Mouse (Mus musculus): ENCODE results near the gene Tbccd1. TPM values are rescaled to one million over a fixed set of nuclear protein-coding genes. Genes with fewer than 3 reads are reported as not detected.

Tbccd1 gene
- total and polyA plus RNA-seq, 2 experiments: 16.9 to 22.7 TPM

- peaks cover 34% of the 10 kb centered on the region for H3K36me3 ChIP-seq (ENCODE audit: control insufficient read depth, insufficient read depth, low read length)
- H3K27ac ChIP-seq (replicated peaks; ENCODE audit: insufficient read depth, low read depth, low read length): peak overlapping the region; percentile 60
Observed at GRCm38 (mm10) chr16:22894095-22894494, 36.6 kb upstream of the Tbccd1 start.

GRCm38 (mm10) chr16:22891733-22892154 is 34.3 kb upstream of the Tbccd1 start:
- Histone ChIP-seq H3K4me3 (ENCODE audit: insufficient read depth, low read depth, low read length) (peak overlapping the region; percentile 64), H3K27ac (replicated peaks; ENCODE audit: insufficient read depth, low read depth, low read length) (peak overlapping the region; percentile 98), H3K79me2 (ENCODE audit: control insufficient read depth, insufficient read depth, low read length) (no peaks in the 10 kb centered on the region), H3K4me1 (ENCODE audit: control insufficient read depth, insufficient read depth, low read length) (peaks cover 36% of the 10 kb centered on the region), H3K27me3 (ENCODE audit: control insufficient read depth, insufficient read depth, low read length) (no peaks in the 10 kb centered on the region), H3K36me3 (ENCODE audit: control insufficient read depth, insufficient read depth, low read length) (peaks cover 25% of the 10 kb centered on the region), H3K9ac (ENCODE audit: low read depth, low read length) (peak overlapping the region; percentile 91)
- no peak for TF ChIP-seq CTCF (IDR thresholded peaks at IDR 0.05; ENCODE audit: low read depth, low read length)
- TF ChIP-seq POLR2A (IDR thresholded peaks at IDR 0.05; ENCODE audit: extremely low read depth, insufficient read depth, low read length): peak; percentile 85; the same call in 1 of the 2 replicates
- 29% methylated on average over 8 of the region's 8 CpGs for WGBS
- peak; percentile 100 for DNase-seq (ENCODE audit: extremely low read depth, low read depth, low spot score)

More at GRCm38 (mm10) chr16:22894095-22894494, 36.6 kb upstream of the Tbccd1 start:
- H3K4me1 ChIP-seq (ENCODE audit: control insufficient read depth, insufficient read depth, low read length): peaks cover 26% of the 10 kb centered on the region
- DNase-seq (ENCODE audit: extremely low read depth, low read depth, low spot score): peak; percentile 70
- 21% methylated on average over 8 of the region's 8 CpGs for WGBS
- H3K27me3 ChIP-seq (ENCODE audit: control insufficient read depth, insufficient read depth, low read length): no peaks in the 10 kb centered on the region
- H3K9ac ChIP-seq (ENCODE audit: low read depth, low read length): peak overlapping the region; percentile 75
- peak; percentile 19; the same call in 1 of the 2 replicates for TF ChIP-seq CTCF (IDR thresholded peaks at IDR 0.05; ENCODE audit: low read depth, low read length)
- TF ChIP-seq POLR2A (IDR thresholded peaks at IDR 0.05; ENCODE audit: extremely low read depth, insufficient read depth, low read length): peak; percentile 88
- no peaks in the 10 kb centered on the region for H3K79me2 ChIP-seq (ENCODE audit: control insufficient read depth, insufficient read depth, low read length)
- H3K4me3 ChIP-seq (ENCODE audit: insufficient read depth, low read depth, low read length): peak overlapping the region; percentile 58

GRCm38 (mm10) chr16:22890683-22891510 is 33.4 kb upstream of the Tbccd1 start, which contains the start of gene Ahsg:
Gene Ahsg, plus strand, starts transcription at chr16:22891277.
- peak within 1 kb of the TSS; percentile 91 for H3K9ac ChIP-seq (ENCODE audit: low read depth, low read length)
- peak within 1 kb of the TSS; percentile 64 for H3K4me3 ChIP-seq (ENCODE audit: insufficient read depth, low read depth, low read length)
- TF ChIP-seq POLR2A (IDR thresholded peaks at IDR 0.05; ENCODE audit: extremely low read depth, insufficient read depth, low read length): no peak
- no peak for TF ChIP-seq CTCF (IDR thresholded peaks at IDR 0.05; ENCODE audit: low read depth, low read length)
- H3K36me3 ChIP-seq (ENCODE audit: control insufficient read depth, insufficient read depth, low read length): peaks cover 21% of the 10 kb centered on the region
- peak; percentile 99 for DNase-seq (ENCODE audit: extremely low read depth, low read depth, low spot score)
- WGBS: 25% methylated on average over 11 of the region's 11 CpGs
- no peaks in the 10 kb centered on the region for H3K79me2 ChIP-seq (ENCODE audit: control insufficient read depth, insufficient read depth, low read length)
- no peaks in the 10 kb centered on the region for H3K27me3 ChIP-seq (ENCODE audit: control insufficient read depth, insufficient read depth, low read length)
- H3K27ac ChIP-seq (replicated peaks; ENCODE audit: insufficient read depth, low read depth, low read length): peak within 1 kb of the TSS; percentile 98
- peaks cover 37% of the 10 kb centered on the region for H3K4me1 ChIP-seq (ENCODE audit: control insufficient read depth, insufficient read depth, low read length)

GRCm38 (mm10) chr16:22889716-22890115 is 32.2 kb upstream of the Tbccd1 start:
- Histone ChIP-seq H3K4me1 (ENCODE audit: control insufficient read depth, insufficient read depth, low read length) (peaks cover 41% of the 10 kb centered on the region), H3K27ac (replicated peaks; ENCODE audit: insufficient read depth, low read depth, low read length) (peak overlapping the region; percentile 82), H3K79me2 (ENCODE audit: control insufficient read depth, insufficient read depth, low read length) (no peaks in the 10 kb centered on the region), H3K27me3 (ENCODE audit: control insufficient read depth, insufficient read depth, low read length) (no peaks in the 10 kb centered on the region), H3K4me3 (ENCODE audit: insufficient read depth, low read depth, low read length) (no peak overlapping the region), H3K36me3 (ENCODE audit: control insufficient read depth, insufficient read depth, low read length) (peaks cover 10% of the 10 kb centered on the region), H3K9ac (ENCODE audit: low read depth, low read length) (peak overlapping the region; percentile 52)
- DNase-seq (ENCODE audit: extremely low read depth, low read depth, low spot score): no peak
- WGBS: 53% methylated on average over 8 of the region's 8 CpGs
- TF ChIP-seq CTCF (IDR thresholded peaks at IDR 0.05; ENCODE audit: low read depth, low read length): no peak
- TF ChIP-seq POLR2A (IDR thresholded peaks at IDR 0.05; ENCODE audit: extremely low read depth, insufficient read depth, low read length): no peak

GRCm38 (mm10) chr16:22888835-22889234 is 31.4 kb upstream of the Tbccd1 start:
- Histone ChIP-seq H3K27ac (replicated peaks; ENCODE audit: insufficient read depth, low read depth, low read length) (peak overlapping the region; percentile 98), H3K4me1 (ENCODE audit: control insufficient read depth, insufficient read depth, low read length) (peaks cover 44% of the 10 kb centered on the region), H3K4me3 (ENCODE audit: insufficient read depth, low read depth, low read length) (no peak overlapping the region), H3K79me2 (ENCODE audit: control insufficient read depth, insufficient read depth, low read length) (no peaks in the 10 kb centered on the region), H3K36me3 (ENCODE audit: control insufficient read depth, insufficient read depth, low read length) (peaks cover 7% of the 10 kb centered on the region), H3K27me3 (ENCODE audit: control insufficient read depth, insufficient read depth, low read length) (no peaks in the 10 kb centered on the region), H3K9ac (ENCODE audit: low read depth, low read length) (peak overlapping the region; percentile 63)
- WGBS: 24% methylated on average over 4 of the region's 4 CpGs
- TF ChIP-seq POLR2A (IDR thresholded peaks at IDR 0.05; ENCODE audit: extremely low read depth, insufficient read depth, low read length) (no peak), CTCF (IDR thresholded peaks at IDR 0.05; ENCODE audit: low read depth, low read length) (no peak)
- peak; percentile 87 for DNase-seq (ENCODE audit: extremely low read depth, low read depth, low spot score)
